In genomic region chr7:116608350-116609085, GRCm38 (mm10) we compare ENCODE assay signal across 8 mouse cellular contexts.
DNase-seq lines count a peak whose midpoint lies in the region; ATAC-seq lines count a peak whose summit lies in the region.

No protein-coding gene starts in this region.

- peak; percentile 74; the same call in 1 of the 2 replicates for ATAC-seq in limb, embryonic 11.5 days (ENCODE audit: insufficient number of reproducible peaks, low FRiP score, low TSS enrichment, low read depth)
- ATAC-seq in midbrain, embryonic 13.5 days, result peak; percentile 71

- H3K4me3 ChIP-seq in limb, embryonic 11.5 days (ENCODE audit: low read depth, low read length), result no peak overlapping the region
- H3K4me3 ChIP-seq in midbrain, embryonic 13.5 days (replicated peaks), result peak overlapping the region; percentile 27

- no peaks in the 10 kb centered on the region for H3K4me1 ChIP-seq in limb, embryonic 11.5 days (ENCODE audit: control insufficient read depth, insufficient read depth, low read length)
- peaks cover 8% of the 10 kb centered on the region; the same call in 1 of the 2 replicates for H3K4me1 ChIP-seq in midbrain, embryonic 13.5 days (replicated peaks)

- H3K36me3 ChIP-seq in limb, embryonic 11.5 days (ENCODE audit: control insufficient read depth, insufficient read depth, low read length), result no peaks in the 10 kb centered on the region
- no peaks in the 10 kb centered on the region for H3K36me3 ChIP-seq in midbrain, embryonic 13.5 days

- H3K27ac ChIP-seq in limb, embryonic 11.5 days (replicated peaks; ENCODE audit: low read depth, low read length), result no peak overlapping the region
- no peak overlapping the region for H3K27ac ChIP-seq in midbrain, embryonic 13.5 days

- no peak overlapping the region for H3K9ac ChIP-seq in limb, embryonic 11.5 days (ENCODE audit: low read length)
- H3K9ac ChIP-seq in midbrain, embryonic 13.5 days (replicated peaks), result 0 out of 2 replicates have a peak overlapping the region, but pooled peaks have one; percentile 21

- no peaks in the 10 kb centered on the region for H3K9me3 ChIP-seq in limb, embryonic 11.5 days (ENCODE audit: control insufficient read depth, low read length)
- H3K9me3 ChIP-seq in midbrain, embryonic 13.5 days, result no peaks in the 10 kb centered on the region

- no peaks in the 10 kb centered on the region for H3K27me3 ChIP-seq in limb, embryonic 11.5 days (ENCODE audit: control insufficient read depth, insufficient read depth, low read length)
- H3K27me3 ChIP-seq in midbrain, embryonic 13.5 days, result no peaks in the 10 kb centered on the region; the same call in 1 of the 2 replicates

- H3K4me2 ChIP-seq in limb, embryonic 11.5 days (ENCODE audit: low read depth, severe bottlenecking), result peak overlapping the region; percentile 39
- H3K4me2 ChIP-seq in midbrain, embryonic 13.5 days (replicated peaks), result peak overlapping the region; percentile 55

- peak; percentile 36 to 61 for DNase-seq in left cerebral cortex, adult 18-20 months (ENCODE audit: low spot score in 2 of 2)
- no peak for DNase-seq in left cerebral cortex, adult 8-10 months (ENCODE audit: low spot score in 2 of 2)
- DNase-seq in cerebellum, adult 9-10 months, result peak; percentile 55
- DNase-seq in frontal cortex, postnatal 36 days (ENCODE audit: low spot score in 2 of 2), result peak; percentile 24 to 48
- DNase-seq in induced T-regulatory cell, adult 2 months (ENCODE audit: low read depth), result peak; percentile 91
- DNase-seq in limb, embryonic 11.5 days (ENCODE audit: low spot score), result peak; percentile 83
- peak; percentile 16 to 66 for DNase-seq in spleen, postnatal 10 days (ENCODE audit: low spot score in 2 of 2)

- 25% methylated on average over 15 of the region's 15 CpGs for WGBS in limb, embryonic 11.5 days
- WGBS in midbrain, embryonic 13.5 days, result 27% methylated on average over 15 of the region's 15 CpGs

Comparison
In these comparisons a context has a peak if more than half of its experiments do, and no peak if none do; other contexts are left out.
1. DNase-seq: peak in left cerebral cortex, adult 18-20 months (2 of 2), cerebellum, adult 9-10 months (single experiment), frontal cortex, postnatal 36 days (2 of 2), induced T-regulatory cell, adult 2 months (single experiment), limb, embryonic 11.5 days (single experiment) and spleen, postnatal 10 days (2 of 2); none in left cerebral cortex, adult 8-10 months (0 of 2).